Mouse (Mus musculus) testis, adult 2 months (tissue): ENCODE measurements at regions not wholly inside any gene's neighbourhood (a gene's known extent, or its start where the extent isn't known, plus 50 kb on each side); places are given as distances from the start of the nearest gene placed in this dataset.

Experiments
- CTCF ChIP-seq: fragments of 200-500 bp; IDR thresholded peaks from 2 replicates; pipeline ENCODE4 v1.5.1; 2012; ENCODE audit warnings: low read depth, mild to moderate bottlenecking, inconsistent platforms, low read length, moderate library complexity; ENCODE audit not compliant: control insufficient read depth, insufficient read depth, insufficient replicate concordance
- POLR2A ChIP-seq: fragments of 200-500 bp; IDR thresholded peaks from 2 replicates; pipeline ENCODE4 v1.6.1; 2012; ENCODE audit warnings: low read depth, mild to moderate bottlenecking, inconsistent platforms, low read length, moderate library complexity; ENCODE audit not compliant: control insufficient read depth

GRCm38 (mm10) chr5:28798361-28798760, 331.3 kb upstream of the Shh start:
- TF ChIP-seq POLR2A, result no peak
- TF ChIP-seq CTCF, result no peak
